Mouse (Mus musculus) ES-Bruce4 (cell line): Measurements from ENCODE around the gene Wdr73.

Experiments used
- CTCF ChIP-seq: IDR thresholded peaks from one replicate; pipeline ENCODE4 v1.8.1; 2011; ENCODE audit warnings: low read depth, low read length
- EP300 ChIP-seq: IDR thresholded peaks from 2 replicates; pipeline ENCODE4 v1.6.1; 2011; ENCODE audit warnings: low read depth, low read length; ENCODE audit not compliant: insufficient read depth

DNA sequence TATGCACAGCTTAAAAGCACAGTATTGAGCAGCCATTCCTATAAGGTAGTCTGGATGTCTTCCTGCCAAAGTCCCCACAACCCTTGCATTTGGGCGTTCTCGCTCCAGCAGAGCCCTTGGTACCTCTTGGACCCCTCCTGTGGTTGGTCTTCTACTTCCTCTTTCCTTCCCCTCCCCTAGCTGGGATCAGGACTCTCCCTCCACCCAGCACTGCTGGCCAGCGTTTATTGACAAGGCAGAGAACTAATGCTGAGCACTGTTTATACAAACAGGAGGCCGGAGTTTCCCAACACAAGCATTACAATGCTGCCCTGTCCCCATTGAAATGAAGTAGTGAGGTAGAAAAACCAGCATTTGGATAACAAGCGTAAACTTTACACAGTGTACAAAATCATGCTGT lies 28.0 kb downstream of the Wdr73 start:
- TF ChIP-seq CTCF = no peak
- TF ChIP-seq EP300 = no peak
